Mouse (Mus musculus) hindbrain, postnatal 0 days (tissue): ENCODE results near the gene Rpl13a. TPM values are rescaled to one million over a fixed set of nuclear protein-coding genes. Genes with fewer than 3 reads are reported as not detected.
A peak's percentile ranks its signal among the peaks of the same experiment; 100 is the strongest.

Source experiments
- ATAC-seq: fragments of 200-750 bp; cut with Nextera tagmentation; 2 replicates; pipeline ENCODE4 v1.8.0; 2017; ENCODE audit warnings: mild to moderate bottlenecking, moderate TSS enrichment, moderate library complexity
- DNase-seq: peaks from one replicate; pipeline ENCODE4 v3.0.0-alpha.2; 2015; ENCODE audit warnings: low spot score
- H3K27ac ChIP-seq: fragments of 300-500 bp; sonication (generic); 2 replicates; pipeline ENCODE4 v1.5.1; 2014; ENCODE audit warnings: mild to moderate bottlenecking
- H3K27me3 ChIP-seq: fragments of 300-500 bp; sonication (generic); 2 replicates; pipeline ENCODE4 v1.6.1; 2014; ENCODE audit warnings: low read length, mixed read lengths; ENCODE audit not compliant: insufficient read depth
- H3K36me3 ChIP-seq: fragments of 300-500 bp; sonication (generic); 2 replicates; pipeline ENCODE4 v1.6.1; 2014; ENCODE audit warnings: low read length, mixed read lengths; ENCODE audit not compliant: insufficient read depth
- H3K4me1 ChIP-seq: fragments of 300-500 bp; sonication (generic); 2 replicates; pipeline ENCODE4 v1.6.1; 2014; ENCODE audit warnings: antibody characterized with exemption, low read length, mixed read lengths; ENCODE audit not compliant: insufficient read depth
- H3K4me2 ChIP-seq: fragments of 300-500 bp; sonication (generic); 2 replicates; pipeline ENCODE4 v1.6.1; 2014; ENCODE audit warnings: low read depth, mild to moderate bottlenecking, low read length, moderate library complexity, mixed read lengths
- H3K4me3 ChIP-seq: fragments of 300-500 bp; sonication (generic); 2 replicates; pipeline ENCODE4 v1.5.1; 2014; ENCODE audit warnings: low read length
- H3K9ac ChIP-seq: fragments of 300-500 bp; sonication (generic); replicated peaks from 2 replicates; pipeline ENCODE4 v1.6.1; 2014; ENCODE audit warnings: mild to moderate bottlenecking, low read length, moderate library complexity, mixed read lengths
- H3K9me3 ChIP-seq: fragments of 300-500 bp; sonication (generic); 2 replicates; pipeline ENCODE4 v1.6.1; 2016; ENCODE audit warnings: low read length, mixed read lengths
- CTCF ChIP-seq: IDR thresholded peaks from 2 replicates; pipeline ENCODE4 v1.5.1; 2016; ENCODE audit warnings: antibody characterized with exemption, control low read depth, low read depth
- WGBS: fragments of 180-500 bp; shearing (Covaris S2); extraction: QIAGEN DNeasy Blood & Tissue Kit; methylation state at CpG from one replicate; pipeline ENCODE4 v1.1.7; 2014; 5-methylcytosine and 5-hydroxymethylcytosine counted together
- polyA plus RNA-seq: library from polyadenylated mRNA; unstranded; fragments of >200 nt; fragmentation: Nextera tagmentation; extraction: Ambion mirVana; gene quantifications from 2 replicates; pipeline ENCODE4 v1.2.1, GENCODE M21; 2015
- total RNA-seq: library from RNA; depleted of rRNA; stranded (reverse); fragments of >200 nt; gene quantifications from 2 replicates; pipeline ENCODE4 v1.2.3, GENCODE M21; 2014

The Rpl13a gene
- total and polyA plus RNA-seq, 2 experiments from 2014 or later, result 800 to 1,807 TPM

DNA sequence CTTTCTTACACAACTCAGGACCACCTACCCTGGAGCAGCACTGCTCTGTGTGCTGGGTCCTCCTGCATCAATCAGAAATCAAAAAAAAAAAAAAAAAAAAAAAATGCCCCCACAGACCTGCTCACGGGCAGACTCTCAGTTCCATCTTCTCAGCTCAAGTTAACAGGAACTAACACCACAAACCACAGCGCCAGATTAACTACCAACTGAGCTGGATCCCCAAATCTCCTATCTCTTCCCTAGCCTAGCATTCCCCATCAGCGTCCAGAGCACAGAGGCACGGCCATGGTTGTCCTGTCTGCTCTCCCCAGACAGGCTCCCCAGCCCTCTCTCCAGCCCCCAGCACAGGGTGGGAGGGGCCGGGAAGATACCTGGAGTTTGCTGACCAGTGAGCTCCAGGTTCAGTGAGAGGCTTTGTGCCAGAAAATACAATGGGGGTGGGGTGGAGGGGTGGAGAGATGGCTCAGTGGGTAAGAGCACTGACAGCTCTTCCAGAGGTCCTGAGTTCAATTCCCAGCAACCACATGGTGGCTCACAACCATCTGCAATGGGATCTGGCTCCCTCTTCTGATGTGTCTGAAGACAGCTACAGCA is 21.4 kb downstream of the Rpl13a start:
- 52% methylated on average over 5 of the region's 5 CpGs for WGBS
- no peak for ATAC-seq
- H3K4me1 ChIP-seq, result no peaks in the 10 kb centered on the region; the same call in 1 of the 2 replicates
- H3K27me3 ChIP-seq, result no peaks in the 10 kb centered on the region
- no peak overlapping the region for H3K27ac ChIP-seq
- no peak for TF ChIP-seq CTCF
- no peaks in the 10 kb centered on the region for H3K36me3 ChIP-seq
- no peak overlapping the region for H3K4me3 ChIP-seq
- H3K4me2 ChIP-seq, result no peak overlapping the region
- no peaks in the 10 kb centered on the region for H3K9me3 ChIP-seq
- DNase-seq, result no peak
- no peak overlapping the region for H3K9ac ChIP-seq

- Histone ChIP-seq H3K27ac (no peak overlapping the region), H3K36me3 (no peaks in the 10 kb centered on the region), H3K9ac (no peak overlapping the region), H3K4me1 (no peaks in the 10 kb centered on the region; the same call in 1 of the 2 replicates), H3K4me3 (no peak overlapping the region), H3K27me3 (no peaks in the 10 kb centered on the region), H3K4me2 (no peak overlapping the region), H3K9me3 (no peaks in the 10 kb centered on the region)
- DNase-seq, result no peak
- 27% methylated on average over 6 of the region's 6 CpGs for WGBS
- no peak for ATAC-seq
- TF ChIP-seq CTCF, result no peak
Measured at GRCm38 (mm10) chr7:45106441-45106840, 22.1 kb downstream of the Rpl13a start.

- Histone ChIP-seq H3K4me1 (no peaks in the 10 kb centered on the region; the same call in 1 of the 2 replicates), H3K4me3 (no peak overlapping the region), H3K9me3 (no peaks in the 10 kb centered on the region), H3K27me3 (no peaks in the 10 kb centered on the region), H3K4me2 (no peak overlapping the region), H3K9ac (no peak overlapping the region), H3K36me3 (no peaks in the 10 kb centered on the region), H3K27ac (no peak overlapping the region)
- 80% methylated on average over 8 of the region's 8 CpGs for WGBS
- ATAC-seq (no peak), DNase-seq (no peak)
- no peak for TF ChIP-seq CTCF
Measured at GRCm38 (mm10) chr7:45105491-45105890, 23.1 kb downstream of the Rpl13a start.

DNA sequence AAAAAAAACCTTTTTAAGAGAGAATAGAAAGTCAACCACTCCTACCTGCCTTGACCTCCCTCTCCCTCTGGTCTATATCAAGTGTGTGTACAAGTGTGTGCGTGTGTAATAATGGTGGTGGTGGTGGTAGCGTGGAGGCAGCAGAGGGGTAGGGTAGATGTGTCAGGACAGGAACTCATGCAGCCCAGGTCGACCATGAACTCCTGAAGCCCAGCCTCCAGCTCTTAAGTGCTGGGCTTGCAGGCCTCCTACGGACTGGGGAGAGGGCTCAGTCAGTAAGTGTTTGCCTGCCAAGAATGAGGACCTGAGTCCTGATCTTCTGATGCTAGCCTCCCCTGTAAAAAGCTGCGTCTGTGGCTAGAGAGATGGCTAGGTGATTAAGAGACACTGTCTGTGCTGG is 23.6 kb downstream of the Rpl13a start:
- H3K4me3 ChIP-seq, result no peak overlapping the region
- H3K4me1 ChIP-seq, result no peaks in the 10 kb centered on the region; the same call in 1 of the 2 replicates
- no peaks in the 10 kb centered on the region for H3K27me3 ChIP-seq
- ATAC-seq (no peak), DNase-seq (no peak)
- 79% methylated on average over 5 of the region's 5 CpGs for WGBS
- no peaks in the 10 kb centered on the region for H3K9me3 ChIP-seq
- H3K4me2 ChIP-seq, result no peak overlapping the region
- H3K27ac ChIP-seq, result no peak overlapping the region
- no peak overlapping the region for H3K9ac ChIP-seq
- H3K36me3 ChIP-seq, result no peaks in the 10 kb centered on the region
- TF ChIP-seq CTCF, result no peak

DNA sequence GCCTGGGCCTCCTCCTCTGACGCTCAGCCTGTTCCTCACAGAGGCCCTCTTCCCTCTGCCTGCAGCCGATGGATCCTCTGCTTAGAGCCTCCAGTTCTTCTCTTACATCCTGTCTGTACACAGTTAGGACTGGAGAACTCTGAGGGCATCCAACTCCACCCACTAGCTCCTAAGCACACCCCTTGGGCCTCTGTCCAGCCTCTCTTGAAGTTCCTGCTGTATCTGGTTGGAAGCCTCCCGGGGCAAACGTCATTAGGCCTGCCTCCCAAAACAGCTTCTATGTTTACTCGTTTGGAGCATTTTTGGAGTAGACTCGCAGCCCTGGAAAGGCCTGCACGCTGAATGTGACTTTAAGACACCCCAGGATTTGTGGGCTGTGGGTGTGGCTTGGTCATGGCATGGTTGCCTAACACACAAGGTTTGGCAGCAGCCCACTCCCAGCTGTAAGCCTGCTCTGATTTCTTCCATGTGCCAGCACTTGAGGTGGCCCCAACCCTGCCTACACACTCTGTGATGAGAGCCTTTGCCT is 24.8 kb downstream of the Rpl13a start, which contains the start of gene Fcgrt:
Fcgrt (minus strand) TSS at position 200 of the 529 bp plus-strand sequence.
- Histone ChIP-seq H3K27ac (peak within 1 kb of the TSS; percentile 55), H3K4me1 (no peaks in the 10 kb centered on the region; the same call in 1 of the 2 replicates), H3K36me3 (no peaks in the 10 kb centered on the region), H3K27me3 (no peaks in the 10 kb centered on the region), H3K9me3 (no peaks in the 10 kb centered on the region), H3K4me2 (peak within 1 kb of the TSS; percentile 35), H3K4me3 (peak within 1 kb of the TSS; percentile 10; the same call in 1 of the 2 replicates), H3K9ac (peak within 1 kb of the TSS; percentile 29)
- peak; percentile 91 for ATAC-seq
- peak; percentile 78 for DNase-seq
- no peak for TF ChIP-seq CTCF
- WGBS, result 51% methylated on average over 7 of the region's 7 CpGs

DNA sequence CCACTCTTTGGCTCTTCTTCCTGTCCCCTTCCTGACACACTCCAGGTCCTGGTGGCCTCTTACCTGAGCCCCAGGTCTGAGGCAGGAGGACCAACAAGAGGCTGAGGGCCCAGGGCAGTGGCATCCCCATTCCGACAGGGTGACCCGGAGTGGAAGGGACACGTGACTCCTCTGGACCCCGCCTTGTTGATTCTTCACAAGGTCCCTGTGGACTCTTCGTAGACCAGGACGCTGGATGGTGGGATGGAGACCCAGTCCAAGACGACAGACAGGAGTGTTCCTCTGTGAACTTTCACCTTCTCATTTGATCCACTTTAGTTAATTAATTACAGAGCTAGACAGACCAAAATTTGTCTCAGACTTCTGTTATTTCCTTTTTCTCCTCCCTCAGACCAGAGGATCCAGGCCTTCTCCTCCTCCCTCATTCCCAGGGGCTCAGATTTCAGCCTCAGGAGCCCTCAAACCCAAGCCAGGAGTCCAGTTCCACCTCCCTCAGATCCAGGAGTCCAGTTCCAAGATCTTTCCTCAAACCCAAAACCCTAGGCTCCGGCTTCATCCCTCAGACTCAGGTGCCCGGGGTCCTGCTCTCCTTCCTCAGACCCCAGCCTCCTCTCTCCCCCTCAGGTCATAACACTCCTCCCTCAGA is 25.5 kb downstream of the Rpl13a start:
- ATAC-seq, result no peak
- DNase-seq, result no peak
- WGBS, result 85% methylated on average over 9 of the region's 9 CpGs
- Histone ChIP-seq H3K9me3 (no peaks in the 10 kb centered on the region), H3K36me3 (no peaks in the 10 kb centered on the region), H3K27ac (peak overlapping the region; percentile 55), H3K4me3 (peak overlapping the region; percentile 10; the same call in 1 of the 2 replicates), H3K4me2 (peak overlapping the region; percentile 35), H3K9ac (peak overlapping the region; percentile 29), H3K4me1 (no peaks in the 10 kb centered on the region; the same call in 1 of the 2 replicates), H3K27me3 (no peaks in the 10 kb centered on the region)
- no peak for TF ChIP-seq CTCF
